Mouse (Mus musculus) frontal cortex, adult (tissue): ENCODE data around the gene Cpa1.

Experiments
- ATAC-seq: cut with Nextera tagmentation; 2 replicates; pipeline ENCODE4 v1.9.2; 2017; ENCODE audit warnings: mild to moderate bottlenecking, moderate library complexity, mixed read lengths; ENCODE audit not compliant: low TSS enrichment

Cpa1 gene

GRCm38 (mm10) chr6:30673764-30674561 is 34.9 kb downstream of the Cpa1 start:
- ATAC-seq = no peak

GRCm38 (mm10) chr6:30674714-30675280 is 35.8 kb downstream of the Cpa1 start:
- ATAC-seq = peak; percentile 53

- ATAC-seq = peak; percentile 75
Observed at GRCm38 (mm10) chr6:30675281-30675771, 36.3 kb downstream of the Cpa1 start.

GRCm38 (mm10) chr6:30676506-30676905 is 37.5 kb downstream of the Cpa1 start:
- no peak for ATAC-seq

GRCm38 (mm10) chr6:30677591-30677990 is 38.6 kb downstream of the Cpa1 start:
- no peak for ATAC-seq

- ATAC-seq = no peak
Observed at GRCm38 (mm10) chr6:30678482-30678881, 39.5 kb downstream of the Cpa1 start.

- no peak for ATAC-seq
Observed at GRCm38 (mm10) chr6:30679567-30679966, 40.5 kb downstream of the Cpa1 start.

- ATAC-seq = no peak
Observed at GRCm38 (mm10) chr6:30680442-30680841, 41.4 kb downstream of the Cpa1 start.

- peak; percentile 72 for ATAC-seq
Observed at GRCm38 (mm10) chr6:30681935-30682900, 43.2 kb downstream of the Cpa1 start.

GRCm38 (mm10) chr6:30684570-30684969 is 45.6 kb downstream of the Cpa1 start:
- no peak for ATAC-seq

GRCm38 (mm10) chr6:30687198-30687597 is 48.2 kb downstream of the Cpa1 start:
- peak; percentile 70 for ATAC-seq

- ATAC-seq = 0 out of 2 replicates have a peak, but pooled peaks have one; percentile 1
Observed at GRCm38 (mm10) chr6:30692826-30693225, 53.8 kb downstream of the Cpa1 start.

- peak; percentile 98 for ATAC-seq
Observed at GRCm38 (mm10) chr6:30693350-30693991, 54.5 kb downstream of the Cpa1 start, which contains the start of gene Cep41. Cep41 (minus strand) TSS chr6:30693749.

- ATAC-seq = no peak
Observed at GRCm38 (mm10) chr6:30694209-30694608, 55.2 kb downstream of the Cpa1 start.
